Mouse (Mus musculus): ENCODE measurements around the gene Kng1. TPM values are rescaled to one million over a fixed set of nuclear protein-coding genes. Genes with fewer than 3 reads are reported as not detected.
A peak's percentile ranks its signal among the peaks of the same experiment; 100 is the strongest.
"Not testable (repeated sequence)": the region's sequence is repeated elsewhere in the genome, so short reads cannot be mapped to it uniquely, and the experiment has no call there.

Kng1 gene
- total RNA-seq, 1 experiment = 0.49 TPM

DNA sequence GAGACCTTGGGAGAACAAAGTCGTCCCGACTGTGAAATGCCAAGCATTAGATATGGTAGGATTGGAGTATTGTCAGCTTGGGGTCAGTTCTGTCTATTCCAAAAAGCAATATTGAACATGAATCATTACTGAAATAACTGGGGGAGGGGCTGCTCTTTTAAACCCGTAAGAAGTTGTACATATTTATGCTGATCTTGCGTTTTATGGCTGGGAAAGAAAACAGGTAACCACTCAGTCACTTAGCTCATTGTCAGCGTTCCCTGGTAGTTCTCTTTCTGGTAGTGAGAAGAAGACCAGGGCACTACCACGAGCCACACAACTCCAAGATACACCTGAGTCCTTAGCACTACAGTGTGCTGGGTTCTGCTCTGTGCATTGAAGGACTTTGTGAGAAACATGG, 19.9 kb downstream of the Kng1 start:
- TF ChIP-seq MAFK (IDR thresholded peaks at IDR 0.05; ENCODE audit: insufficient read depth, low read depth, low read length) = peak; percentile 64; the same call in 1 of the 2 replicates
- H3K4me1 ChIP-seq (ENCODE audit: control insufficient read depth in 2 of 2, insufficient read depth in 2 of 2, low read length in 2 of 2, poor library complexity in 1 of 2); DNase-seq (ENCODE audit: low read depth, low spot score); H3K4me3 ChIP-seq (ENCODE audit: insufficient read depth in 1 of 2, low read depth in 1 of 2, low read length in 2 of 2, poor library complexity in 1 of 2, severe bottlenecking in 1 of 2); H3K27ac ChIP-seq (ENCODE audit: insufficient read depth, low read depth, low read length, poor library complexity, severe bottlenecking); in situ Hi-C loops (cut with MboI; ENCODE audit: low sequenced_read_pairs in 2 of 2, unreplicated experiment in 2 of 2); H3K9ac ChIP-seq (ENCODE audit: insufficient read depth, low read depth, low read length, poor library complexity, severe bottlenecking); H3K36me3 ChIP-seq (ENCODE audit: control insufficient read depth, insufficient read depth, low read length, poor library complexity, severe bottlenecking); H3K9me3 ChIP-seq (ENCODE audit: control insufficient read depth, insufficient read depth, low read depth, low read length): not testable (repeated sequence)

- H3K4me3 ChIP-seq (ENCODE audit: insufficient read depth in 1 of 2, low read depth in 1 of 2, low read length in 2 of 2, poor library complexity in 1 of 2, severe bottlenecking in 1 of 2); H3K36me3 ChIP-seq (ENCODE audit: control insufficient read depth, insufficient read depth, low read length, poor library complexity, severe bottlenecking); H3K9me3 ChIP-seq (ENCODE audit: control insufficient read depth, insufficient read depth, low read depth, low read length); H3K4me1 ChIP-seq (ENCODE audit: control insufficient read depth in 2 of 2, insufficient read depth in 2 of 2, low read length in 2 of 2, poor library complexity in 1 of 2); H3K9ac ChIP-seq (ENCODE audit: insufficient read depth, low read depth, low read length, poor library complexity, severe bottlenecking); DNase-seq (ENCODE audit: low read depth, low spot score); H3K27ac ChIP-seq (ENCODE audit: insufficient read depth, low read depth, low read length, poor library complexity, severe bottlenecking): not testable (repeated sequence)
- in situ Hi-C loops (cut with MboI; ENCODE audit: low sequenced_read_pairs in 2 of 2, unreplicated experiment in 2 of 2) = loop anchor here in 1 of 2 experiments (5.0 kb wide), 1 partner anchor 50 kb away; no protein-coding TSS in a partner anchor
These were observed 29.5 kb downstream of the Kng1 start for GRCm38 (mm10) chr16:23087159-23087558.

DNA sequence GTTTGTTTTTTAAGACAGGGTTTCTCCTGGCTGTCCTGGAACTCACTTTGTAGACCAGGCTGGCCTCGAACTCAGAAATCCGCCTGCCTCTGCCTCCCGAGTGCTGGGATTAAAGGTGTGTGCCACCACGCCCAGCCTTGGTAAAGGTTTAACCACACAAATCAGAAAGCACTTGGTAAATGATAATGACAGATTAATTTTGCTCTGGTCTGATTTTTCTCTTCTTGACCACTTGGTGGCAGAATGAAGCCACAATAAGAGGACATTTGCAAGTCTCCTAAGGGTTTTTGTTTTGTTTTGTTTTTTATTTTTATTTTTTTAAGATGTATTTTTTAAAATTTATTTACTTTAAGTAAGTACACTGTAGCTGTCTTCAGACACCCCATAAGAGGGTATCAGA, 30.0 kb downstream of the Kng1 start:
- not testable (repeated sequence) for H3K36me3 ChIP-seq (ENCODE audit: control insufficient read depth, insufficient read depth, low read length, poor library complexity, severe bottlenecking); H3K4me1 ChIP-seq (ENCODE audit: control insufficient read depth in 2 of 2, insufficient read depth in 2 of 2, low read length in 2 of 2, poor library complexity in 1 of 2); DNase-seq (ENCODE audit: low read depth, low spot score); H3K27ac ChIP-seq (ENCODE audit: insufficient read depth, low read depth, low read length, poor library complexity, severe bottlenecking); H3K4me3 ChIP-seq (ENCODE audit: insufficient read depth in 1 of 2, low read depth in 1 of 2, low read length in 2 of 2, poor library complexity in 1 of 2, severe bottlenecking in 1 of 2); H3K9ac ChIP-seq (ENCODE audit: insufficient read depth, low read depth, low read length, poor library complexity, severe bottlenecking); H3K9me3 ChIP-seq (ENCODE audit: control insufficient read depth, insufficient read depth, low read depth, low read length)
- in situ Hi-C loops (cut with MboI; ENCODE audit: low sequenced_read_pairs in 2 of 2, unreplicated experiment in 2 of 2) = loop anchor here in 1 of 2 experiments (5.0 kb wide), 1 partner anchor 50 kb away; no protein-coding TSS in a partner anchor

- in situ Hi-C loops (cut with MboI; ENCODE audit: low sequenced_read_pairs in 2 of 2, unreplicated experiment in 2 of 2) = loop anchor here in 1 of 2 experiments (5.0 kb wide), 1 partner anchor 49 kb away; no protein-coding TSS in a partner anchor
- not testable (repeated sequence) for H3K4me3 ChIP-seq (ENCODE audit: insufficient read depth in 1 of 2, low read depth in 1 of 2, low read length in 2 of 2, poor library complexity in 1 of 2, severe bottlenecking in 1 of 2)
These were observed 30.8 kb downstream of the Kng1 start for GRCm38 (mm10) chr16:23088491-23088890.

DNA sequence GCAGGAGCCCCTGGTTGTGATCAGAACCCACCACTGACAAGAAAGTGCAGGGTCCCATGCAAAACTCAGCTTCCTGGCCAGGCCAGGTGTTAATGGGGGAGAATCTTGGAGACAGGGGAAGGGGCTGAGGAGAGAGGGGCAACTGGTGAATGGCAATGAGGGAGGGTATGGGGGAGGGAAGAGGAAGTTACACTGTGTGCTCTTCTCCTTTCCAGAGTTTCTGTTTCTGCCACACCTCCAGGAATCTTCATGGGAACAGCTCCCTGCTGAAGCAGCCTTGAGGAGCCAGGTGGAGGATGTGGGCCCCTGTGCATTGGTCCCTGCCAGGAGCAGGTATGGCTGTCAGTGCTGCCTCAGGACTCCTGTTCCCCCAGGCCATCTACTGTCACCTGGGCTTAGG, 33.7 kb downstream of the Kng1 start:
- peaks cover 4 to 15% of the 10 kb centered on the region in 2 experiments; a peak in 2 of 4 replicates for H3K4me1 ChIP-seq (ENCODE audit: control insufficient read depth in 2 of 2, insufficient read depth in 2 of 2, low read length in 2 of 2, poor library complexity in 1 of 2)
- H3K9ac ChIP-seq (ENCODE audit: insufficient read depth, low read depth, low read length, poor library complexity, severe bottlenecking); H3K27ac ChIP-seq (ENCODE audit: insufficient read depth, low read depth, low read length, poor library complexity, severe bottlenecking); DNase-seq (ENCODE audit: low read depth, low spot score); in situ Hi-C loops (cut with MboI; ENCODE audit: low sequenced_read_pairs in 2 of 2, unreplicated experiment in 2 of 2); H3K9me3 ChIP-seq (ENCODE audit: control insufficient read depth, insufficient read depth, low read depth, low read length); H3K36me3 ChIP-seq (ENCODE audit: control insufficient read depth, insufficient read depth, low read length, poor library complexity, severe bottlenecking); H3K4me3 ChIP-seq (ENCODE audit: insufficient read depth in 1 of 2, low read depth in 1 of 2, low read length in 2 of 2, poor library complexity in 1 of 2, severe bottlenecking in 1 of 2): not testable (repeated sequence)

More at GRCm38 (mm10) chr16:23088491-23088890, 30.8 kb downstream of the Kng1 start:
- not testable (repeated sequence) for H3K9ac ChIP-seq (ENCODE audit: insufficient read depth, low read depth, low read length, poor library complexity, severe bottlenecking); H3K36me3 ChIP-seq (ENCODE audit: control insufficient read depth, insufficient read depth, low read length, poor library complexity, severe bottlenecking); H3K9me3 ChIP-seq (ENCODE audit: control insufficient read depth, insufficient read depth, low read depth, low read length); DNase-seq (ENCODE audit: low read depth, low spot score); H3K27ac ChIP-seq (ENCODE audit: insufficient read depth, low read depth, low read length, poor library complexity, severe bottlenecking)
- H3K4me1 ChIP-seq (ENCODE audit: control insufficient read depth in 2 of 2, insufficient read depth in 2 of 2, low read length in 2 of 2, poor library complexity in 1 of 2) = peaks cover 4 to 11% of the 10 kb centered on the region in 2 experiments; a peak in 1 of 4 replicates

DNA sequence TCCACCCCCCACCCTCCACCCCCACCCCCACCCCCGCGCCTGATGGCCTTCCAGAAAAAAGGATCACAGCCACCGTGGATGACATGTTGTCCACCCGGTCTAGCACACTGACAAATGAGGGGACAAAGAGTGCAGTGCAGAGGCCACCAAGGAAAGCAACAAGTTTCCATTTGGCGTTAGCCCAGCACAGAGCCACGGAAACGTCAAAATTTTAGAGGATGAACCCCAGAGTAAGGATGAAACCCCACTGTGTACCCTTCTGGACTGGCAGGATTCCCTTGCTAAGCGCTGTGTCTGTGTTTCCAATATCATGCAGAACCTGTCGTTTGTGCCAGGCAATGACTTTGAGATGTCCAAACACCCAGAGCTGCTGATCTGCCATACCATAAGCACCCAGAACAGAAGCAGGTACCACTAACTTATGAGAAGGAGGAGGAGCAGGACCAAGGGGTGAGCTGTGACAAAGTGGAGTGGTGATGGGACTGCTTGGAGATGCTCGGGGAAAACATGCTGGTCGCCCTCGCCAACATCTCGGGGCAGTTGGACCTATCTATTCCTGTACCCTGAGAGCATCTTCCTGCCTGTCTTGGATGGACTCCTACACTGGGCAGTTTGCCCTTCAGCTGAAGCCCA, 35.8 kb downstream of the Kng1 start:
- TF ChIP-seq CHD2 (IDR thresholded peaks at IDR 0.05; ENCODE audit: low read depth, low read length) (no peak), MAFK (IDR thresholded peaks at IDR 0.05; ENCODE audit: insufficient read depth, low read depth, low read length) (no peak), ZC3H11A (IDR thresholded peaks at IDR 0.05; ENCODE audit: borderline replicate concordance, low read depth, low read length) (no peak), HCFC1 (IDR thresholded peaks at IDR 0.05; ENCODE audit: borderline replicate concordance, insufficient read depth, low read length) (no peak), ZNF384 (IDR thresholded peaks at IDR 0.05; ENCODE audit: low read depth, low read length) (no peak)
- in situ Hi-C loops (cut with MboI; ENCODE audit: low sequenced_read_pairs in 2 of 2, unreplicated experiment in 2 of 2) = no loop called here
- no peak for DNase-seq (ENCODE audit: low read depth, low spot score)

More for the DNA sequence above, 35.8 kb downstream of the Kng1 start:
- no peak overlapping the region for H3K4me3 ChIP-seq (ENCODE audit: insufficient read depth in 1 of 2, low read depth in 1 of 2, low read length in 2 of 2, poor library complexity in 1 of 2, severe bottlenecking in 1 of 2)
- no peak overlapping the region for H3K27ac ChIP-seq (ENCODE audit: insufficient read depth, low read depth, low read length, poor library complexity, severe bottlenecking)
- H3K9ac ChIP-seq (ENCODE audit: insufficient read depth, low read depth, low read length, poor library complexity, severe bottlenecking) = no peak overlapping the region
- peaks cover 4% of the 10 kb centered on the region; the same call in 1 of the 2 replicates for H3K36me3 ChIP-seq (ENCODE audit: control insufficient read depth, insufficient read depth, low read length, poor library complexity, severe bottlenecking)
- H3K4me1 ChIP-seq (ENCODE audit: control insufficient read depth in 2 of 2, insufficient read depth in 2 of 2, low read length in 2 of 2, poor library complexity in 1 of 2) = peaks cover 7 to 23% of the 10 kb centered on the region in 2 experiments; a peak in 2 of 4 replicates
- no peaks in the 10 kb centered on the region for H3K9me3 ChIP-seq (ENCODE audit: control insufficient read depth, insufficient read depth, low read depth, low read length)

Measured in ES-E14 (cell line).